Mouse (Mus musculus): ENCODE data around the gene Tac2. TPM values are rescaled to one million over a fixed set of nuclear protein-coding genes. Genes with fewer than 3 reads are reported as not detected.
A peak's percentile ranks its signal among the peaks of the same experiment; 100 is the strongest.

Tac2 gene
- polyA plus RNA-seq, 2 experiments = 0.44 to 15.2 TPM

GRCm38 (mm10) chr10:127747254-127747653, 23.0 kb downstream of the Tac2 start:
- peaks cover 56% of the 10 kb centered on the region for H3K36me3 ChIP-seq (ENCODE audit: control insufficient read depth, insufficient read depth, low read length)
- H3K4me2 ChIP-seq (replicated peaks; ENCODE audit: low read depth, low read length, severe bottlenecking) = no peak overlapping the region
- H3K9me3 ChIP-seq (ENCODE audit: control insufficient read depth, low read length) = no peaks in the 10 kb centered on the region
- DNase-seq (ENCODE audit: low spot score) (no peak), ATAC-seq (ENCODE audit: low FRiP score, low read depth) (no peak)
- no peak for TF ChIP-seq POLR2A (IDR thresholded peaks at IDR 0.05; ENCODE audit: borderline replicate concordance, extremely low read depth, insufficient read depth, insufficient read length)
- H3K4me1 ChIP-seq (ENCODE audit: control insufficient read depth, insufficient read depth, low read length) = peaks cover 6% of the 10 kb centered on the region; the same call in 1 of the 2 replicates
- no peaks in the 10 kb centered on the region for H3K27me3 ChIP-seq (ENCODE audit: control insufficient read depth, insufficient read depth, low read length)
- WGBS = 84% methylated on average over 8 of the region's 8 CpGs
- no peak overlapping the region for H3K9ac ChIP-seq (ENCODE audit: low read depth, low read length, severe bottlenecking)
- no peak overlapping the region for H3K27ac ChIP-seq (replicated peaks; ENCODE audit: low read depth, low read length)
- H3K4me3 ChIP-seq (replicated peaks; ENCODE audit: low read length) = no peak overlapping the region

GRCm38 (mm10) chr10:127748847-127749612, 24.8 kb downstream of the Tac2 start:
- TF ChIP-seq POLR2A (IDR thresholded peaks at IDR 0.05; ENCODE audit: borderline replicate concordance, extremely low read depth, insufficient read depth, insufficient read length) = no peak
- WGBS = 12% methylated on average over 7 of the region's 8 CpGs
- H3K27ac ChIP-seq (replicated peaks; ENCODE audit: low read depth, low read length) = no peak overlapping the region
- no peak overlapping the region for H3K4me3 ChIP-seq (replicated peaks; ENCODE audit: low read length)
- ATAC-seq (ENCODE audit: low FRiP score, low read depth) = no peak
- DNase-seq (ENCODE audit: low spot score) = no peak
- no peaks in the 10 kb centered on the region for H3K9me3 ChIP-seq (ENCODE audit: control insufficient read depth, low read length)
- no peaks in the 10 kb centered on the region for H3K27me3 ChIP-seq (ENCODE audit: control insufficient read depth, insufficient read depth, low read length)
- H3K36me3 ChIP-seq (ENCODE audit: control insufficient read depth, insufficient read depth, low read length) = peaks cover 39% of the 10 kb centered on the region
- no peak overlapping the region for H3K4me2 ChIP-seq (replicated peaks; ENCODE audit: low read depth, low read length, severe bottlenecking)
- peaks cover 6% of the 10 kb centered on the region; the same call in 1 of the 2 replicates for H3K4me1 ChIP-seq (ENCODE audit: control insufficient read depth, insufficient read depth, low read length)
- H3K9ac ChIP-seq (ENCODE audit: low read depth, low read length, severe bottlenecking) = 0 out of 2 replicates have a peak overlapping the region, but pooled peaks have one; percentile 25

- DNase-seq (ENCODE audit: low spot score) = no peak
- no peak overlapping the region for H3K27ac ChIP-seq (replicated peaks; ENCODE audit: low read depth, low read length)
- no peaks in the 10 kb centered on the region for H3K27me3 ChIP-seq (ENCODE audit: control insufficient read depth, insufficient read depth, low read length)
- TF ChIP-seq POLR2A (IDR thresholded peaks at IDR 0.05; ENCODE audit: borderline replicate concordance, extremely low read depth, insufficient read depth, insufficient read length) = no peak
- ATAC-seq (ENCODE audit: low FRiP score, low read depth) = no peak
- WGBS = 55% methylated on average over 24 of the region's 24 CpGs
- peaks cover 29% of the 10 kb centered on the region for H3K36me3 ChIP-seq (ENCODE audit: control insufficient read depth, insufficient read depth, low read length)
- H3K4me2 ChIP-seq (replicated peaks; ENCODE audit: low read depth, low read length, severe bottlenecking) = peak overlapping the region; percentile 25
- no peaks in the 10 kb centered on the region for H3K9me3 ChIP-seq (ENCODE audit: control insufficient read depth, low read length)
- H3K4me3 ChIP-seq (replicated peaks; ENCODE audit: low read length) = no peak overlapping the region
- H3K4me1 ChIP-seq (ENCODE audit: control insufficient read depth, insufficient read depth, low read length) = peaks cover 6% of the 10 kb centered on the region; the same call in 1 of the 2 replicates
- no peak overlapping the region for H3K9ac ChIP-seq (ENCODE audit: low read depth, low read length, severe bottlenecking)
Measured at GRCm38 (mm10) chr10:127750136-127750777, 26.0 kb downstream of the Tac2 start.

- H3K9ac ChIP-seq (ENCODE audit: low read depth, low read length, severe bottlenecking) = no peak within 1 kb of the TSS
- H3K4me1 ChIP-seq (ENCODE audit: control insufficient read depth, insufficient read depth, low read length) = peaks cover 6% of the 10 kb centered on the region; the same call in 1 of the 2 replicates
- ATAC-seq (ENCODE audit: low FRiP score, low read depth) (no peak), DNase-seq (ENCODE audit: low spot score) (no peak)
- H3K4me2 ChIP-seq (replicated peaks; ENCODE audit: low read depth, low read length, severe bottlenecking) = no peak within 1 kb of the TSS
- no peak within 1 kb of the TSS for H3K4me3 ChIP-seq (replicated peaks; ENCODE audit: low read length)
- H3K27me3 ChIP-seq (ENCODE audit: control insufficient read depth, insufficient read depth, low read length) = no peaks in the 10 kb centered on the region
- H3K36me3 ChIP-seq (ENCODE audit: control insufficient read depth, insufficient read depth, low read length) = peaks cover 18% of the 10 kb centered on the region
- no peak within 1 kb of the TSS for H3K27ac ChIP-seq (replicated peaks; ENCODE audit: low read depth, low read length)
- no peaks in the 10 kb centered on the region for H3K9me3 ChIP-seq (ENCODE audit: control insufficient read depth, low read length)
- 63% methylated on average over 8 of the region's 8 CpGs for WGBS
- TF ChIP-seq POLR2A (IDR thresholded peaks at IDR 0.05; ENCODE audit: borderline replicate concordance, extremely low read depth, insufficient read depth, insufficient read length) = no peak
Measured at GRCm38 (mm10) chr10:127751548-127751947, 27.3 kb downstream of the Tac2 start, which contains the start of gene Gpr182. Gene Gpr182 (minus strand): TSS chr10:127751732.

GRCm38 (mm10) chr10:127754566-127755166, 30.4 kb downstream of the Tac2 start:
- H3K9me3 ChIP-seq (ENCODE audit: control insufficient read depth, low read length) = no peaks in the 10 kb centered on the region
- H3K9ac ChIP-seq (ENCODE audit: low read depth, low read length, severe bottlenecking) = no peak overlapping the region
- no peaks in the 10 kb centered on the region for H3K27me3 ChIP-seq (ENCODE audit: control insufficient read depth, insufficient read depth, low read length)
- no peak overlapping the region for H3K27ac ChIP-seq (replicated peaks; ENCODE audit: low read depth, low read length)
- H3K36me3 ChIP-seq (ENCODE audit: control insufficient read depth, insufficient read depth, low read length) = no peaks in the 10 kb centered on the region
- H3K4me1 ChIP-seq (ENCODE audit: control insufficient read depth, insufficient read depth, low read length) = no peaks in the 10 kb centered on the region; the same call in 1 of the 2 replicates
- H3K4me2 ChIP-seq (replicated peaks; ENCODE audit: low read depth, low read length, severe bottlenecking) = no peak overlapping the region
- no peak for TF ChIP-seq POLR2A (IDR thresholded peaks at IDR 0.05; ENCODE audit: borderline replicate concordance, extremely low read depth, insufficient read depth, insufficient read length)
- DNase-seq (ENCODE audit: low spot score) (no peak), ATAC-seq (ENCODE audit: low FRiP score, low read depth) (no peak)
- WGBS = 67% methylated on average over 6 of the region's 6 CpGs
- no peak overlapping the region for H3K4me3 ChIP-seq (replicated peaks; ENCODE audit: low read length)
